Mouse (Mus musculus) testis, adult 2 months (tissue): Measurements from ENCODE around the gene Erg. TPM values are rescaled to one million over a fixed set of nuclear protein-coding genes. Genes with fewer than 3 reads are reported as not detected.

Experiments
- H3K27ac ChIP-seq: fragments of 200-500 bp; 2 replicates; pipeline ENCODE4 v1.5.1; 2012; ENCODE audit warnings: low read depth, low read length; ENCODE audit not compliant: control insufficient read depth, insufficient read depth
- H3K27me3 ChIP-seq: fragments of 200-500 bp; 2 replicates; pipeline ENCODE4 v1.6.1; 2012; ENCODE audit warnings: mild to moderate bottlenecking, low read length, moderate library complexity; ENCODE audit not compliant: control insufficient read depth, insufficient read depth
- H3K36me3 ChIP-seq: fragments of 200-500 bp; 2 replicates; pipeline ENCODE4 v1.6.1; 2012; ENCODE audit warnings: mild to moderate bottlenecking, low read length; ENCODE audit not compliant: control insufficient read depth, insufficient read depth
- H3K4me1 ChIP-seq: fragments of 200-500 bp; 2 replicates; pipeline ENCODE4 v1.6.1; 2012; ENCODE audit warnings: low read length; ENCODE audit not compliant: control insufficient read depth, insufficient read depth
- H3K4me3 ChIP-seq: fragments of 200-500 bp; 2 replicates; pipeline ENCODE4 v1.5.1; 2012; ENCODE audit warnings: low read depth, mild to moderate bottlenecking, low read length, moderate library complexity, mixed read lengths; ENCODE audit not compliant: control insufficient read depth
- CTCF ChIP-seq: fragments of 200-500 bp; IDR thresholded peaks from 2 replicates; pipeline ENCODE4 v1.5.1; 2012; ENCODE audit warnings: low read depth, mild to moderate bottlenecking, inconsistent platforms, low read length, moderate library complexity; ENCODE audit not compliant: control insufficient read depth, insufficient read depth, insufficient replicate concordance
- POLR2A ChIP-seq: fragments of 200-500 bp; IDR thresholded peaks from 2 replicates; pipeline ENCODE4 v1.6.1; 2012; ENCODE audit warnings: low read depth, mild to moderate bottlenecking, inconsistent platforms, low read length, moderate library complexity; ENCODE audit not compliant: control insufficient read depth
- polyA plus RNA-seq: library from polyadenylated mRNA; depleted of rRNA; stranded (reverse); fragments of >200 nt; gene quantifications from 2 replicates; pipeline ENCODE4 v1.2.3, GENCODE M21; 2012

The Erg gene
- polyA plus RNA-seq, 1 experiment, result 2.0 TPM

DNA sequence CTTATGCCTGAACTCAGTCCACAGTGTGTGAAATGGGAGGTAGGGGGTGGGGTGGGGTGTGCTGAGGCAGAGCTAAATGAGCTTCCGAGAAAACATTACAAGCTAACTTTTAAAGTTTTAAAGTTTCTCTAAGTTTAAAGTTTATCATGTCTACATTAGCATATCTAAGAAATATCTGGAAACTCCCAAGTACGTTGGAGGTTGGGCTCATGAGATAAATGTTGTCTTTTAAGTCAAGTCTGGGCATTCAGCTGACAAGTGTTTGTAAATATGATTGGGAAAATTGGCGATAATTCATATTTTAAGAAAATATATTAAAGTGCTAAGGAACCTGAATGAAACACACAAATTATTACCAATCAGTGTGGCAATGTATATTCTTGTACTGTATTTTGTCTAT lies 112.4 kb downstream of the Erg start:
- Histone ChIP-seq H3K4me1 (no peaks in the 10 kb centered on the region), H3K4me3 (no peak overlapping the region), H3K36me3 (no peaks in the 10 kb centered on the region), H3K27me3 (no peaks in the 10 kb centered on the region), H3K27ac (no peak overlapping the region)
- TF ChIP-seq POLR2A, result no peak
- no peak for TF ChIP-seq CTCF

DNA sequence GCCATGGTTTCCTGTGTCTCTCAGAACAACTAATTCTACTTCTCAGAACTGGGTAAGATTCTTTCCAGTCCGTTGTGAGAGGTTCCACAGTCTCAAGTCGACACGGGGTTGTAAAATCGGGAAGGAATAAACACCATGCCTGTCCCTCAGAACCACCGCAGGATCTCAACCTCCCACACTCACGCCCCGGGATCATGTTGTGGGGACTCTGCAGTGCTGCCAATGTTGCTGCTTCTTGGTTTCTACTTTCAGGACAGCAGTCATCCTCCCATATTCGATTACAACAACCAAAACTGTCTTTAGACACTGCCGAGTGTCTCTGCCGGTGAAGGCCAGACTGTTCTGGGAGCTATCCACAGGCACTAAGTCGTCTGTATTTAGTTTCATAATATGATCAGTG lies 113.6 kb downstream of the Erg start:
- no peak overlapping the region for H3K27ac ChIP-seq
- no peaks in the 10 kb centered on the region for H3K27me3 ChIP-seq
- H3K36me3 ChIP-seq, result no peaks in the 10 kb centered on the region
- H3K4me3 ChIP-seq, result no peak overlapping the region
- no peaks in the 10 kb centered on the region for H3K4me1 ChIP-seq
- no peak for TF ChIP-seq CTCF

DNA sequence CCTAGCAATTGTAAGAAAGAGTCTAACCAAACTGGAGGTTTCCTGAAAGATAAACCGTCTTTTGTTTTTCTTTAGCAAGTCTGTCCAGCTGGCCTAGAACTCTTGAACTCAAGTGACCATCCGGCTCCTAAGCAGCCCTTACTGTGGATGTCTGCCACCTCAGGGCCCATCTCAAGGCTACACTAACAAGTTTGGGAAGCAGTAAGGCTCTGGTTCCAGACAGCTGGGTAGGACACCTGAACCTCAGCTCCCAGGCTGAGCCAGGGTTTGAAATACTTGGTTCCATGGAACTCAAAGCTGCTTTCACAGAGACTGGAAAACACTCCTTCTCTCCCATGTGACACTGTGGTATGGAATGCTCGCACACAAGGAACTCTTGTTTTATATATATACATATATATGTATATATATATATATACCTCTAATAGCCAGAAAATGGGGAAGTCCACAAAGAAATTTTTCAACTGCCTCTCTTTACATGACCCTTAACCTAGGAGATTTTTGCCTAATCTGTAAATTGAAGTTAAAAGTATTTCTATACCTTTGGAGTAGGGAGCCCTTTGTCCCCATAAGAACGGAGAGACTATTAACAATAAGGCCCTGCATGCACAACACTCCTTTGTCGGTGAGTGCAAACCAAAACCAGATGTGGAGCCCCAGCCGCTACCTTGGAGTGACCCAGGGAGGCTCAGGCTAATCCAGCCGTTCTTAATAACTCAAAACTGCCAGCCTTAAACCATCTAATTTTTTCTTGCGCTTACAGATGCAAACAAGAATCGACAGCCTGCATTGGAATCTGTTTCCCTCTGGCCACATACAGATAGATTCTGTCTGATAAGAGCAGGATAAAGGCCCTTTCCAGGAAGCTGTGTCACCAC lies 116.9 kb downstream of the Erg start:
- H3K27ac ChIP-seq, result no peak overlapping the region
- TF ChIP-seq CTCF, result no peak
- TF ChIP-seq POLR2A, result no peak
- H3K4me3 ChIP-seq, result no peak overlapping the region
- no peaks in the 10 kb centered on the region for H3K4me1 ChIP-seq
- no peaks in the 10 kb centered on the region for H3K36me3 ChIP-seq
- no peaks in the 10 kb centered on the region for H3K27me3 ChIP-seq

DNA sequence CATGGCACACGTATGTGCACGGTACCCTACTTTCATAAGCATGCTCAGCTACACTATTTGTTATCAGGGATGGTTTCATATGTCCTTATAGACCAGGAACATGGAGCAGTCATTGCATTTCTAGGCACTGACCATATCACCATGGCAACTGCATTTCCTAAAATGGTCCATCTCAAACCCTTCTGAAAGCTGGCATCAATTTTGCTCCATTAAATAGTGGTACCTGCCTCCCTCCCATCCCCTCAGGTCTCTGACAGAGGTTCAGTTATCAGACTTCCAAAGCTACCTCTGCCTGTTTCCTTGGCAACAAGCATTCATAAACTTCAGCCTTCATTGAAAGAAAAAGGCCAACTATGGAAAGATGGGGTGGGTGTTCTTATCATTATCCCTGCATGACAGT lies 118.5 kb downstream of the Erg start:
- Histone ChIP-seq H3K4me1 (no peaks in the 10 kb centered on the region), H3K4me3 (no peak overlapping the region), H3K27ac (no peak overlapping the region), H3K36me3 (no peaks in the 10 kb centered on the region), H3K27me3 (no peaks in the 10 kb centered on the region)
- TF ChIP-seq POLR2A, result no peak
- TF ChIP-seq CTCF, result no peak

DNA sequence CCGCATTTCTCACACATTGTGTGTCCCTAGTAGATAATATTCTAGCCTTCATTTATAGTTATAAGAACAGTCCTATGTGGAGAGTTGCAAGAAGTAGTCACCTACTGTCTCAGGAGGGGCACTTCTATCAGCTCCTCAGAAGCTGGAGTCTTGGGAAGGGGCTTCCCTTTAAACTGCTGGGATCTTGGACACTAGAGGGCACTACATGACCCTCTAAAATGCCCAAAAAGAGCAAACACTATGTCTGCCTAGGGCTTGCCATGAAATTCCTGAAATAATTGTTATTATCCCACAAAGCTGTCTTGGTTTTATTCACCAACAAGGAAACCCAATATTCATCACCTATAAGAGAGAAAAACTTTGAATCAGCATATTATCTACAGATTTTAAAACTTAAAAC lies 119.8 kb downstream of the Erg start:
- no peaks in the 10 kb centered on the region for H3K27me3 ChIP-seq
- H3K36me3 ChIP-seq, result no peaks in the 10 kb centered on the region
- no peak overlapping the region for H3K4me3 ChIP-seq
- H3K4me1 ChIP-seq, result no peaks in the 10 kb centered on the region
- TF ChIP-seq POLR2A, result no peak
- TF ChIP-seq CTCF, result no peak
- H3K27ac ChIP-seq, result no peak overlapping the region

DNA sequence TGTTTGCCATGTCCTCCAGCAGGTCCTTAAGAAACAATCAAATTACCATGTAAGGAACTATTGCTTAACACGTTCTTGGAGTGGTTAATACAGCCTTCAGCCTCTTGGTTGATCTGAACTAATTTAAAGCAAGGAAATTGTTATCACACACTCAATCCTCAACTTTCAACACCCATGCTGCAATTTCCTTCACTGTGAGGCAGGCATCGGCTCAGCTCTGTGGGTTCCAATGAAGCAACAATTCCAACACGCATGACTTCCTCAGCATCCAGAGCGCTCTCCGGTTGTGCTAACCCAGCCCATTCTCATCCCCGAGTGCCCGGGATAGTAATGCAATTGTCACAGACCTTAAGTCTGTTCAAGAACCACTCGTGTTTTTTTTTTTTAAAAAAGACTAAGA lies 121.8 kb downstream of the Erg start:
- Histone ChIP-seq H3K4me3 (no peak overlapping the region), H3K4me1 (peaks cover 3% of the 10 kb centered on the region; the same call in 1 of the 2 replicates), H3K27me3 (no peaks in the 10 kb centered on the region), H3K36me3 (no peaks in the 10 kb centered on the region), H3K27ac (no peak overlapping the region)
- TF ChIP-seq CTCF (no peak), POLR2A (no peak)

DNA sequence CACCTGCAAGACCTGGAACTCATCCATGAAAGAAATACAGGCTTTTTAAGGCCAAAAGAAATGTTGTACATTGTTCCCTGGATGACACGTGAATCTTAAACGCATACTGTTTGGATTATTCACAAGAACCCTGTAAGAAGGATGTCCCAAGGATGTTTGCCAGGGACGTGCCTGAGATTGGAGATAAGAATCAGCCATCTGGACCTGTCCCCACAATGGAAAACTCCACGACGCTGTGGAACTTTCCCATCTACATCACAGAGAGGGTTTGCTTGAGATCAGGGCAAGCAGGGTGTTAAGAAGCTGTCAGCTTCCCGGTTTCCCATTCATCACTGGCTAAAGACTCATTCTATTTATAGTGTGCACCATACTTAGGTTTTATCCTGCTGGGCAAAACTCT lies 122.6 kb downstream of the Erg start:
- no peaks in the 10 kb centered on the region for H3K27me3 ChIP-seq
- no peaks in the 10 kb centered on the region for H3K36me3 ChIP-seq
- no peak overlapping the region for H3K4me3 ChIP-seq
- TF ChIP-seq POLR2A (no peak), CTCF (no peak)
- no peak overlapping the region for H3K27ac ChIP-seq
- H3K4me1 ChIP-seq, result peaks cover 3% of the 10 kb centered on the region; the same call in 1 of the 2 replicates

DNA sequence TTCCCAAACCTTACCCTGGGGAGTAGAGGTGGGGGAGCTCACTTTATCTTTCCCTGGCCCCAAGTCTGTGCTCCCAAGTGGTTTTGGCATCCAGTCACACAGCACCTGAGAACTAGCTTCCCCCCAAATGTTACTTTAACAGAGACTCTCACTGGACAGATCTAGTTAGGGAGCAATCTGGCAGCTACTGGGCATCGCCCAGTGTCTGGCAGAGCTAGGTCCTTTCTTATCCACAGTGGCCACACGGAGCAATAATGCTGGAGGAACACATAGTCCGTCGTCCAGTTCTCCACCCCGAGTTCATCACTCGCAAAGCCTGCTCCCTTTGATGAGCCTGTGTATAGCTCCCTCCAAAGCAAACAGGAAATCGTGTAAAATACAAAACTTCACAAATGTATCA lies 124.5 kb downstream of the Erg start:
- peaks cover 3% of the 10 kb centered on the region; the same call in 1 of the 2 replicates for H3K4me1 ChIP-seq
- no peak overlapping the region for H3K4me3 ChIP-seq
- TF ChIP-seq CTCF, result no peak
- no peaks in the 10 kb centered on the region for H3K27me3 ChIP-seq
- H3K27ac ChIP-seq, result no peak overlapping the region
- H3K36me3 ChIP-seq, result no peaks in the 10 kb centered on the region
